Mouse (Mus musculus): ENCODE data around the gene Ctps2. TPM values are rescaled to one million over a fixed set of nuclear protein-coding genes. Genes with fewer than 3 reads are reported as not detected.

Ctps2 gene
- polyA plus RNA-seq, 1 experiment from 2014 or later = 46.9 TPM

DNA sequence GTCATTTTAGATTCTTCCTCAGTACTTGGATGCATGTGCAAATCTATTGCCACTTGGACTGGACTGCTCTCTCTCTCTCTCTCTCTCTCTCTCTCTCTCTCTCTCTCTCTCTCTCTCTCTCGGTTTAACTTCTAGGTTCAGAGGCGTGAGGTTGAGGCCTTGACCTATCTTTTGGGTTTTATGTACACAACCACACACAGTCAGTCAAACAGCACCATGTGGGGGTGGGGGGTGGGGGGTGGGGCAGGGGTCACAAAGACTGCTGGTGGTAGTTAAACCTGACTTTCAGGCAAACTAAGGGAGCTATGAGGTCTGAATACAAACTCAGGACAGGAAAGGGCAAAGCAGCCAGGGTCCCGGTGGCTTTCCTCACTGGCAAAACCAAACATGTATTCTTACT, 6.5 kb downstream of the Ctps2 start:
- Histone ChIP-seq H3K9me3 (replicated peaks) (no peaks in the 10 kb centered on the region), H3K4me1 (replicated peaks) (no peaks in the 10 kb centered on the region), H3K27ac (replicated peaks) (no peak overlapping the region), H3K4me2 (no peak overlapping the region), H3K27me3 (no peaks in the 10 kb centered on the region), H3K9ac (no peak overlapping the region), H3K4me3 (replicated peaks) (no peak overlapping the region), H3K36me3 (replicated peaks) (no peaks in the 10 kb centered on the region)
- ATAC-seq (ENCODE audit: insufficient read depth) = no peak
- WGBS (ENCODE audit: insufficient replicate concordance) = 47% methylated on average over 3 of the region's 3 CpGs

DNA sequence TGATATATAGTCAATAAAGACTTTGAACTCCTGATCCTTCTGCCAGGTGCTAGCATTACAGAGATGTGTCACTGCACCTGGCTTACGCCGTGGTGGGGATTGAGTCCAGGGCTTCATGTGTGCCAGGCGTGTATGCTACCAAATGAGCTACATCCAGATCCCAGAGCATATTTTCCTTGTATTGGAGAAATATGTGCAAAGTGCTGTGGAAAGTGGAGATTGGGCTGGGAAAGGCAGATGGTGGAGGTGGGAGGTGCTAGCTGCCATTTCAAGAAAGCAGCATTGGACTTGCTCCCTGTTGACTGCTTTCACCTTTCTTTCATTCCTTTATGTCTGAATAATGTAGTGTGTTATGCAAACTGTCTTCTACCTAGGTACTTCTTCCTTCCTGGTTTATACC, 12.6 kb downstream of the Ctps2 start:
- Histone ChIP-seq H3K4me3 (replicated peaks) (no peak overlapping the region), H3K27ac (replicated peaks) (no peak overlapping the region), H3K9me3 (replicated peaks) (no peaks in the 10 kb centered on the region), H3K9ac (no peak overlapping the region), H3K27me3 (no peaks in the 10 kb centered on the region), H3K4me1 (replicated peaks) (no peaks in the 10 kb centered on the region), H3K4me2 (no peak overlapping the region), H3K36me3 (replicated peaks) (no peaks in the 10 kb centered on the region)
- 72% methylated on average over 3 of the region's 3 CpGs for WGBS (ENCODE audit: insufficient replicate concordance)
- ATAC-seq (ENCODE audit: insufficient read depth) = no peak

DNA sequence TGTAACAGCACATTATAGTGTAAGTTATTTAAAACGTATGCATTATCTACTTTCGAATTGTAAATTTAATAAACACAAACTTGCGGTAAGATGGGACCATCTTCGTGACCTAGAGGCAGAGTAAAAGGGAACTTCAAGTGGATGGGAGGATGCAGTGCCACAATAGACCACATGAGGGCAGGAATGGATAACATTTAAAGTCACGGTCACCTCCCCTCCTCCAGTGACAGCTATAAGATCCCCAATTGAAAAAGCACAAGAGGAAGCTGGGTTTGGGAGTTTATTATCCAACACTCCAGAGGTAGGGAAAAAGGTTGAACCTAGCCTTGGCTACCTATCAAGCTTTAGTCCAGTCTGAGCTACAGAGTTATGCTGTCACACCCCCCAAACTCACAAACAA, 14.7 kb downstream of the Ctps2 start:
- H3K27ac ChIP-seq (replicated peaks) = no peak overlapping the region
- 24% methylated on average over 5 of the region's 5 CpGs for WGBS (ENCODE audit: insufficient replicate concordance)
- no peaks in the 10 kb centered on the region for H3K27me3 ChIP-seq
- no peaks in the 10 kb centered on the region for H3K4me1 ChIP-seq (replicated peaks)
- no peak overlapping the region for H3K9ac ChIP-seq
- no peaks in the 10 kb centered on the region for H3K36me3 ChIP-seq (replicated peaks)
- no peaks in the 10 kb centered on the region for H3K9me3 ChIP-seq (replicated peaks)
- no peak overlapping the region for H3K4me3 ChIP-seq (replicated peaks)
- no peak overlapping the region for H3K4me2 ChIP-seq
- no peak for ATAC-seq (ENCODE audit: insufficient read depth)

DNA sequence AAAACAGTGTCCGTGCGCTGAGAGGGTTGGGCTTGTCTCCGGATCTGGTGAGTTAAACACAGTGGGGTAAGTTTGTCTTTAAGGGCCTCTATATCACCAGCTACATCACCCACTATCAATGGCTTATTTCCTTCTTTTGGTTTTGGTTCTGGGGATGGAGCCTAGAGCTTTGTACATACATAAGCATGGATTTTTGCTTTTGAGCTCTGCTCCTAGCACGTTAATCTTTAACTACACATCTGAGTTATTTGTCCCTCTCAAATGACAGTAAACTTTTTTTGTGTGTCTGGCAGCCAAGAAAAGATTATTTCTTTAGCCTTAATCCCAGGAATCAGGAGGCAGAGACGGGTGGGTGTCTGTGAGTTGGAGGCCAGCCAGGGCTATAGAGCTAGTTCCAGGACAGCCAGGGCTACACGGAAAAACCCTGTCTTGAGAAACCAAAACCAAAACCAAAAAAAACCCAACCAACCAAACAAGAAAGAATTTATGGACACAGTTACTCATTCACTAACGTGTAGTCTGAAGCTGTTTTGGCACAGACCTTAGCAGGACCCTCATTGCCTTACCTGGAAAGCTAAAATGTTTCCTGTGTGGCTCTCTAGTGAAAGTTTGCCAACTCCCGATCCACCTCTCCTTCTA, 20.6 kb downstream of the Ctps2 start:
- no peak for ATAC-seq (ENCODE audit: insufficient read depth)
- Histone ChIP-seq H3K4me3 (replicated peaks) (no peak overlapping the region), H3K27me3 (no peaks in the 10 kb centered on the region), H3K27ac (replicated peaks) (no peak overlapping the region), H3K36me3 (replicated peaks) (no peaks in the 10 kb centered on the region), H3K4me2 (no peak overlapping the region), H3K4me1 (replicated peaks) (no peaks in the 10 kb centered on the region), H3K9me3 (replicated peaks) (no peaks in the 10 kb centered on the region), H3K9ac (no peak overlapping the region)
- WGBS (ENCODE audit: insufficient replicate concordance) = 66% methylated on average over 8 of the region's 8 CpGs

DNA sequence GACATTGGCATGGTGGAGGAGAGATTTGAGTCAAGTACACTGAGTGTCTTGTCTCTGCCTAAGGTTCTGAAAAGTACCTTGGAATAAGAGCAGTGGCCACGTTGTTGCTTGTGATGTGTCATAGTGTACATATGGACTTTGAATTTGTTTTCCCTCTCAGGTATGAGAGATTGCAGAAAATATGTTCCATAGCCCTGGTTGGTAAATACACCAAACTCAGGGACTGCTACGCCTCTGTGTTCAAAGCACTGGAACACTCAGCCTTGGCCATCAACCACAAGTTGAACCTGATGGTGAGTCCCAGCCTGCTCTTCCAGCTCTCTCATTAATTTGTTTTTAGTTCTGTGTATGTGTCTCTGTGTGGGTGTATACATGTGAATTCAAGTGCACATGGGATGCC, 30.4 kb downstream of the Ctps2 start:
- no peaks in the 10 kb centered on the region for H3K9me3 ChIP-seq (replicated peaks)
- no peak for ATAC-seq (ENCODE audit: insufficient read depth)
- H3K4me3 ChIP-seq (replicated peaks) = no peak overlapping the region
- H3K9ac ChIP-seq = no peak overlapping the region
- H3K27ac ChIP-seq (replicated peaks) = no peak overlapping the region
- no peaks in the 10 kb centered on the region for H3K27me3 ChIP-seq
- H3K4me1 ChIP-seq (replicated peaks) = no peaks in the 10 kb centered on the region
- no peak overlapping the region for H3K4me2 ChIP-seq
- WGBS (ENCODE audit: insufficient replicate concordance) = 54% methylated on average over 2 of the region's 2 CpGs
- 0 out of 2 replicates have a peak, but pooled peaks cover 2% of the 10 kb centered on the region for H3K36me3 ChIP-seq (replicated peaks)

DNA sequence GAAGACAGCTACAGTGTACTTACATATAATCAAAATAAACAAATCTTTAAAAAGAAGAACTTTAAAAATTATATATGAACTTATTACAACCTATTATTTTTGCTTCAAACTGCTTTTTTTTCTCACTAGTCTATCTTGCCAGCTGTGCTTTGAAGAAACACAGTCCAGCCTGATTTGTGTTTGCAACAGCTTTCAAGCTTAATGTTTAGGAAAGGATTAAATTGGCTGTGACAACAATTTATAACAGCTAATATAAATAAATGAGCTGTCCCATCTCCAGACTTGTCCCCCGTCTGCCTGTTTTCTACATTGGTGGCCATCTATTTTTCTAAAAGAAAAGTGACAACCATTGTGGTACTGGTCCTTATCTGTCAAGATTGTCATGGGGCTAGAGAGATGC, 41.0 kb downstream of the Ctps2 start:
- no peak overlapping the region for H3K9ac ChIP-seq
- no peaks in the 10 kb centered on the region for H3K9me3 ChIP-seq (replicated peaks)
- H3K27me3 ChIP-seq = no peaks in the 10 kb centered on the region
- ATAC-seq (ENCODE audit: insufficient read depth) = no peak
- H3K4me2 ChIP-seq = no peak overlapping the region
- no peaks in the 10 kb centered on the region for H3K36me3 ChIP-seq (replicated peaks)
- no peak overlapping the region for H3K4me3 ChIP-seq (replicated peaks)
- 65% methylated on average over 1 of the region's 1 CpGs for WGBS (ENCODE audit: insufficient replicate concordance)
- no peaks in the 10 kb centered on the region for H3K4me1 ChIP-seq (replicated peaks)
- no peak overlapping the region for H3K27ac ChIP-seq (replicated peaks)

DNA sequence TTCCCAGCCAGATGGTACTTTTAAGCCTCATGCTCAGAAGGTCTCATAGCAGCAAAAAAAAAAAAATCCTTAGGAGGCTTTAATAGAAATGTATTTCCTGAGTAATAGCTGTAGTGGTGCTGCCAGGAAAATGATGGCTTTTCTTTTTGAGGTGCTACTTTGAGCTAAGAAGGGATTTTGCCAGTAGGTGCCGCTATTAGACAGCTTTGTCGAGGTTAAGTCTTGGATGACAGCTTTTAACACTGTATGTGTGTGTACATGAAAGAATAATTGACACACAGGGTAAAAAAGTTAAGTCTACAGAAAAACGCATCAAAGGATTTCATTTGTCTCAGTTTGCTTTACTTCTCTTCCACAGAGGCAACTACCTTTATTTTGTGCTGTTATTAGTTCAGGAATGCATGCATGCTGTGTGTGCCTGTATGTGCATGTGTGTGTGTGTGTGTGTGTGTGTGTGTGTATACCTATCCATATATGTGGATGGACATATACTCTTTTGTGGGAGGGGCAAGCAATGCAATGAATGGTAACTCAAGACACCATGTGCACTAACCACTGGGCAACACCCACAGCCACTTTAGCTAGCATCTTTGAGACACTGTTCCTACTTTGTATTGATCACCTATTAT, 48.9 kb downstream of the Ctps2 start:
- 30% methylated on average over 3 of the region's 3 CpGs for WGBS (ENCODE audit: insufficient replicate concordance)
- Histone ChIP-seq H3K27ac (replicated peaks) (no peak overlapping the region), H3K36me3 (replicated peaks) (no peaks in the 10 kb centered on the region), H3K9ac (no peak overlapping the region), H3K4me2 (no peak overlapping the region), H3K4me1 (replicated peaks) (no peaks in the 10 kb centered on the region), H3K27me3 (no peaks in the 10 kb centered on the region), H3K4me3 (replicated peaks) (no peak overlapping the region), H3K9me3 (replicated peaks) (no peaks in the 10 kb centered on the region)
- no peak for ATAC-seq (ENCODE audit: insufficient read depth)

DNA sequence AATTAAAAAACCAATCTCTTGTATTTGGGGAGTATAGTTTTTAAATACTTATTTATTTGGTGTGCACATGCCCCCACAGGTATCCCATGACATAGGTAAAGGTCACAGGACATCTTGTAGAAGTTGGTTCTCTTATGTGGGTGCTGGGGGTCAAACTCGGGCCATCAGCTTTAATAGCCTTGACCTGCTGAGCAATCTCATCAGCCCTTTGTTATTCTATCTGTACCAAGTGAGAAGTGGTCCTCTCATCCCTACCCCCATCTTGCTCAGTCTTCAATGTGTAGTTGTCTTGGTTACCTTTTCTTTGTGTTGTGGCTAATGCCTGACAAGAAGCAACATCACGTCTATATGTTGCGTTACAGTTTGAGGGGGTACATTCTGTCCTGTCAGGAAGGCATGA, 56.9 kb downstream of the Ctps2 start:
- H3K9me3 ChIP-seq (replicated peaks) = no peaks in the 10 kb centered on the region
- no peak overlapping the region for H3K4me3 ChIP-seq (replicated peaks)
- H3K27ac ChIP-seq (replicated peaks) = no peak overlapping the region
- no peak overlapping the region for H3K4me2 ChIP-seq
- no peak for ATAC-seq (ENCODE audit: insufficient read depth)
- H3K4me1 ChIP-seq (replicated peaks) = no peaks in the 10 kb centered on the region
- WGBS (ENCODE audit: insufficient replicate concordance) = 72% methylated on average over 3 of the region's 3 CpGs
- H3K9ac ChIP-seq = no peak overlapping the region
- no peaks in the 10 kb centered on the region for H3K27me3 ChIP-seq
- no peaks in the 10 kb centered on the region for H3K36me3 ChIP-seq (replicated peaks)

DNA sequence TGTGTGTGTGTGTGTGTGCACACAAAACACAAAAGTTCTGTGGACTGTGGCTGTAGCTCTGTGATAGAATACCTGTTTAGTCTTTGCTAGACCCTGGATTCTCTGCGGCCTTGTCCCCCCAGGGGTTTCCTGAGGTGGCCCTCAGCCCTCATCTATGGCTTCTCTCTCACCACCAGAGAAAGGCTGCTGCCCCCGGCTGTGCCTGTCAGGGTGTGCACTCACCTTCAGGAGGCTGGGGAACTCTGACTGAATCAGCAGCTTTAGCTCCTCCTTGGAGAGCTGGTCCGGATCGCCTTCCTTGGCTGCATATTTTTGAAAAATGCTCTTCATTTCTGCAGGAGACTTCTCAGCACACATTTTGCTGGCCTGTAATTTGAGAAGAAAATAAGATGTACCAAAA, 62.8 kb downstream of the Ctps2 start:
- H3K9me3 ChIP-seq (replicated peaks) = no peaks in the 10 kb centered on the region
- no peak overlapping the region for H3K4me2 ChIP-seq
- H3K4me3 ChIP-seq (replicated peaks) = no peak overlapping the region
- no peaks in the 10 kb centered on the region for H3K27me3 ChIP-seq
- H3K27ac ChIP-seq (replicated peaks) = no peak overlapping the region
- H3K9ac ChIP-seq = no peak overlapping the region
- ATAC-seq (ENCODE audit: insufficient read depth) = no peak
- H3K4me1 ChIP-seq (replicated peaks) = no peaks in the 10 kb centered on the region
- no peaks in the 10 kb centered on the region for H3K36me3 ChIP-seq (replicated peaks)
- WGBS (ENCODE audit: insufficient replicate concordance) = 58% methylated on average over 4 of the region's 4 CpGs

DNA sequence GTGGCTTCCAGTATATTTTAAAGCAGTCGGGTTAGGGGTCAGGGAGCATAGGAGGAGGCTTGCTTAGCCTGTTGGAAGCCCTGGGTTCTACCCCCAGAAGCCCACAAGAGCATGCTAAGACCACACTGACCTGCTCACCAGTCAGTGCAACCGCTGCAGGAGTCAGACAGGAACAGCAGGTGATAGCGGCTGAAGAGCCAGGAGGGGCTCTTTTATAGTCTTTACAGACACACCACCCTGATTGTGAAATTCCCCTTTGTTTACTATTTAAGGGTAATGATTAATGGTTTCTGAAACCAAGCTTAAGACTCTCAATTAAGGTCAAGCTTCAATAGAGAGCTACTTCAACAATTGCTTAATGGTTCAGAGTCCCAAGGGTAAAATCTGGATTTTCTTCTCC, 63.3 kb downstream of the Ctps2 start, which contains the start of gene S100g:
Gene S100g (minus strand): TSS at position 217 of the 400 bp plus-strand sequence.
- no peaks in the 10 kb centered on the region for H3K27me3 ChIP-seq
- H3K4me3 ChIP-seq (replicated peaks) = no peak within 1 kb of the TSS
- no peaks in the 10 kb centered on the region for H3K4me1 ChIP-seq (replicated peaks)
- WGBS (ENCODE audit: insufficient replicate concordance) = 50% methylated on average over 3 of the region's 3 CpGs
- H3K4me2 ChIP-seq = no peak within 1 kb of the TSS
- H3K9ac ChIP-seq = no peak within 1 kb of the TSS
- peak; percentile 47 for ATAC-seq (ENCODE audit: insufficient read depth)
- no peaks in the 10 kb centered on the region for H3K36me3 ChIP-seq (replicated peaks)
- H3K9me3 ChIP-seq (replicated peaks) = no peaks in the 10 kb centered on the region
- H3K27ac ChIP-seq (replicated peaks) = no peak within 1 kb of the TSS

DNA sequence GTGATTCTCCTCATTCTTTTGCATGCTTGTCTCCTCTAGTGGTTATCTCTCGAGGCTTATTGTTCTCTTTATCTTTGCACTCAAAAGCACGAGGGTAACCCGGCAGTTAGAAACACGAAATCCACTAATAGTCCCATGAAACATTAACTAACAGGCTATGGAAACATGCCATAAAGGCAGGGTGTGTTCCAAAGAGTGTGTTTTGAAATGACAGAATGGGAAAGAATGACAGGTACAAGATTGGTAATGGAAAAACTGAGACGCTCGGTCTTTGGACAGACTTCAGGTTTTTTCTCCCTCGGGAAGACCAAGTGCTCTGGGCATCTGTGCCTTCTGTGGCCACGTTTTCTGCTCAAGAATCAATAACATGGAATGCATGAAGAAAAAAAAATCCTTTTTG, 66.4 kb downstream of the Ctps2 start:
- Histone ChIP-seq H3K9ac (no peak overlapping the region), H3K27ac (replicated peaks) (no peak overlapping the region), H3K36me3 (replicated peaks) (no peaks in the 10 kb centered on the region), H3K4me2 (no peak overlapping the region), H3K4me1 (replicated peaks) (no peaks in the 10 kb centered on the region), H3K4me3 (replicated peaks) (no peak overlapping the region), H3K9me3 (replicated peaks) (no peaks in the 10 kb centered on the region), H3K27me3 (no peaks in the 10 kb centered on the region)
- ATAC-seq (ENCODE audit: insufficient read depth) = no peak
- 42% methylated on average over 8 of the region's 8 CpGs for WGBS (ENCODE audit: insufficient replicate concordance)

DNA sequence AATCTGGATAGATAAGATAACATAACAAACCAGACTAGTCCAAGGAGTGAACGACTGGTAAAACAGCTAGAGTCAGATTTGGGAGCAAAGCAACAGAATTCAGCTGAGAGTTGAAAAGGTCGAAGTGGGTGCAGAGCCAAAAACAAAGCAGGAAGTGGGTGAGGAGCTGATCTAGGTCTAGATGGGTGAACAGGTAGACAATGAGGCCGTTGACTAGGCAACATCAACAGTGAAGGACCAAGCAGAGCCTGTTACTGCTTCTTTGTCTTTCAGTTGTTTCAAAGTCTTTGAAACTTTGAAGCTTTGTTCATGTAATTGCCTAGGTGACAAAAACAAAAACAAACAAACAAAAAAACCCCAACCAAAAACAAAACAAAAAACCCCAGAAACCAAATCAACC, 75.2 kb downstream of the Ctps2 start:
- no peaks in the 10 kb centered on the region for H3K9me3 ChIP-seq (replicated peaks)
- no peak overlapping the region for H3K9ac ChIP-seq
- ATAC-seq (ENCODE audit: insufficient read depth) = no peak
- no peak overlapping the region for H3K27ac ChIP-seq (replicated peaks)
- H3K4me2 ChIP-seq = no peak overlapping the region
- WGBS (ENCODE audit: insufficient replicate concordance) = 41% methylated on average over 3 of the region's 3 CpGs
- H3K27me3 ChIP-seq = no peaks in the 10 kb centered on the region
- no peaks in the 10 kb centered on the region for H3K36me3 ChIP-seq (replicated peaks)
- H3K4me3 ChIP-seq (replicated peaks) = no peak overlapping the region
- H3K4me1 ChIP-seq (replicated peaks) = no peaks in the 10 kb centered on the region
